27 mouse cellular contexts compared by ENCODE assay signal in the genomic region with DNA sequence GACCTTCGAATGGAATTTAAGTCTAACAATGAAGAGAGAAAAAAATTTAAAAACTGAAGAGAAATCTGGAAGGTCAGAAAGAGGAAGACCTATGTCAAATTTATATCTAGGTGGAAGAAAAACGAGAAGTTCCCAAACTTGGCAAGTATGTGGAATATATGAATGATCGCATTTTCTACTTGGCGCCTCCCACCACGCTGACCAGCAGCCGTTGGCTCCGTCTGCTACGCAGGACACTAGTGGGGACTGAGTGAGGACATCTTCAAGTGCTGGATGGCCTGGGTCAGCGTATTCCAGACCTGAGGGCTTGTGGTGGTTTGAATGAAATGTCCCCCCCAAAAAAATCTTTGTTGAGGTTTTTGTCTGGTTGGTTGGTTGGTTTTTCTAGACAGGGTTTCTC.
"Had no signal": no experiment of that assay in that cellular context is flagged by ENCODE, and none has a peak within 500 bp of the region (broad histone marks: within the 10 kb centered on the region; RNA-seq: fewer than 3 reads in every experiment).

No protein-coding gene starts in this region.

- H3K4me1 ChIP-seq: heart, embryonic 15.5 days; hindbrain, embryonic 13.5 days; hindbrain, embryonic 15.5 days; kidney, embryonic 15.5 days; limb, embryonic 10.5 days; limb, embryonic 12.5 days; liver, embryonic 12.5 days had no signal

- H3K27ac ChIP-seq: gastrocnemius, adult 2 months; heart, adult 2 months; heart, embryonic 13.5 days; heart, embryonic 15.5 days; hindbrain, embryonic 13.5 days; hindbrain, embryonic 15.5 days; hindbrain, postnatal 0 days; kidney, embryonic 15.5 days; kidney, postnatal 0 days; layer of hippocampus, adult 2 months; left cerebral cortex, adult 2 months; limb, embryonic 10.5 days; limb, embryonic 12.5 days; liver, embryonic 12.5 days; liver, embryonic 14.5 days had no signal

- H3K4me3 ChIP-seq: gastrocnemius, adult 2 months; heart, adult 2 months; heart, embryonic 13.5 days; heart, embryonic 15.5 days; hindbrain, embryonic 13.5 days; hindbrain, embryonic 15.5 days; kidney, embryonic 15.5 days; layer of hippocampus, adult 2 months; left cerebral cortex, adult 2 months; limb, embryonic 10.5 days; limb, embryonic 12.5 days; liver, embryonic 12.5 days had no signal

- ATAC-seq: hindbrain, postnatal 0 days; intestine, embryonic 16.5 days; liver, embryonic 12.5 days had no signal

- H3K36me3 ChIP-seq: heart, embryonic 15.5 days; hindbrain, embryonic 13.5 days; hindbrain, embryonic 15.5 days; liver, embryonic 12.5 days had no signal

- DNase-seq: gastrocnemius, adult 2 months; gastrocnemius, postnatal 10 days; gastrocnemius, postnatal 25 days; heart, postnatal 14 days; heart, postnatal 36 days; kidney, adult 11 months; kidney, adult 2 months; kidney, adult 9 months; kidney, postnatal 14 days; kidney, postnatal 4 days; liver had no signal

- H3K9ac ChIP-seq: heart, embryonic 13.5 days; heart, embryonic 15.5 days; hindbrain, embryonic 13.5 days; hindbrain, embryonic 15.5 days; kidney, embryonic 15.5 days; limb, embryonic 12.5 days; liver, embryonic 12.5 days; liver, embryonic 14.5 days had no signal

- H3K4me2 ChIP-seq: heart, embryonic 11.5 days; heart, embryonic 13.5 days; heart, embryonic 15.5 days; hindbrain, embryonic 13.5 days; hindbrain, embryonic 15.5 days; kidney, embryonic 15.5 days; limb, embryonic 12.5 days; liver, embryonic 12.5 days had no signal

- H3K27me3 ChIP-seq: heart, embryonic 13.5 days; heart, embryonic 15.5 days; hindbrain, embryonic 13.5 days; hindbrain, embryonic 15.5 days; kidney, embryonic 15.5 days; limb, embryonic 12.5 days; liver, embryonic 12.5 days had no signal

- H3K9me3 ChIP-seq: heart, embryonic 13.5 days; heart, embryonic 15.5 days; limb, embryonic 10.5 days; liver, embryonic 12.5 days had no signal
